Mouse (Mus musculus): ENCODE results near the gene Rprd2.

- no peak for TF ChIP-seq ELF1 (IDR thresholded peaks at IDR 0.05; ENCODE audit: low read depth, low read length)
- no peak for TF ChIP-seq USF1 (IDR thresholded peaks at IDR 0.05; ENCODE audit: low read depth, low read length)
- TF ChIP-seq CTCF (conservative IDR thresholded peaks at IDR 0.05 in 1 of 2, IDR thresholded peaks at IDR 0.05 in 1 of 2; ENCODE audit: low read depth in 2 of 2, low read length in 2 of 2), result no peak
- TF ChIP-seq POLR2A (IDR thresholded peaks at IDR 0.05; ENCODE audit: low read depth, low read length), result no peak
- TF ChIP-seq EP300 (IDR thresholded peaks at IDR 0.05; ENCODE audit: low read length), result no peak
- TF ChIP-seq MAFK (IDR thresholded peaks at IDR 0.05; ENCODE audit: insufficient replicate concordance, low read length), result no peak
These were observed 86.4 kb downstream of the Rprd2 start for GRCm38 (mm10) chr3:95732297-95732696.

All from CH12.LX (cell line).